Mouse (Mus musculus) heart, adult 2 months (tissue): ENCODE data around the gene Adamts13.

Experiments
- CTCF ChIP-seq: fragments of 200-600 bp; IDR thresholded peaks from 2 replicates; pipeline ENCODE4 v1.8.1; 2022; ENCODE audit warnings: antibody characterized with exemption, mild to moderate bottlenecking, moderate library complexity
- POLR2A ChIP-seq: fragments of 200-500 bp; IDR thresholded peaks from 2 replicates; pipeline ENCODE4 v1.6.1; 2011; ENCODE audit warnings: mild to moderate bottlenecking, low read depth, low read length, control low read depth; ENCODE audit not compliant: insufficient read depth

DNA sequence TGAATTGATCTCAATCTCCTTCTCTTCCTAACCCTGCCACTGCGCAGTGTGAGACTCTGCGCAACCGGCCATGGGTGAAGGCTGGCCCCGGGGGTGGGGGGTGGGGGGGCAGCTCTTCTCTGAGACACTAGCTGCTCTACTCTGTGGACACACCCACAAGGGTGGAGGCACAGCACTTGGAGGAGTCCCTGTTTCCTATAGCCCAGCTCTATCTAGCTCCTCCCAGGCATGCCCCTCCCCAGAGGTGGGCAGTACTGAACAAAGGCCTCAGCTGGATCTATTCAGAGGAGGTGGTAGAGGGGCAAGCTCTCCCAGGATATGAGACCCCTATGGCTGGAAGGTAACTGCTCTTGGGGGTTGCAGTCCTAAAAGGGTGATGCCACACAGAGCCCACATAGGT is 63.8 kb downstream of the Adamts13 start:
- TF ChIP-seq POLR2A (no peak), CTCF (no peak)
